Mouse (Mus musculus): ENCODE data around the gene Mast3. TPM values are rescaled to one million over a fixed set of nuclear protein-coding genes. Genes with fewer than 3 reads are reported as not detected.

The Mast3 gene
- polyA plus RNA-seq, 1 experiment, result 31.7 TPM

- Histone ChIP-seq H3K4me2 (ENCODE audit: low read depth) (peak overlapping the region; percentile 87), H3K36me3 (ENCODE audit: control insufficient read depth, insufficient read depth) (no peaks in the 10 kb centered on the region), H3ac (ENCODE audit: control insufficient read depth, insufficient read length) (no peak overlapping the region), H3K79me2 (ENCODE audit: control insufficient read depth, insufficient read depth) (no peaks in the 10 kb centered on the region), H3K27me3 (ENCODE audit: control insufficient read depth, insufficient read depth, insufficient read length) (no peaks in the 10 kb centered on the region), H3K4me3 (peak overlapping the region; percentile 6)
- TF ChIP-seq TCF3 (IDR thresholded peaks at IDR 0.05; ENCODE audit: insufficient read length, low read depth) (no peak), USF1 (IDR thresholded peaks at IDR 0.05; ENCODE audit: low read depth) (no peak), MAX (IDR thresholded peaks at IDR 0.05; ENCODE audit: low read depth) (no peak), POLR2AphosphoS2 (IDR thresholded peaks at IDR 0.05; ENCODE audit: insufficient read length, low read depth) (peak; percentile 19), POLR2A (IDR thresholded peaks at IDR 0.05; ENCODE audit: insufficient read length, low read depth) (peak; percentile 40), MYOD1 (IDR thresholded peaks at IDR 0.05; ENCODE audit: control insufficient read depth in 1 of 3, insufficient read length in 2 of 3, low read depth in 2 of 3) (peak in 1 of 3 experiments; percentile 41), MYOG (IDR thresholded peaks at IDR 0.05; ENCODE audit: control insufficient read depth in 1 of 3, insufficient read depth in 1 of 3, insufficient read length in 2 of 3, low read depth in 2 of 3) (peak in 1 of 3 experiments; percentile 49), REST (IDR thresholded peaks at IDR 0.05; ENCODE audit: insufficient read depth, insufficient read length) (no peak)
Observed at GRCm38 (mm10) chr8:70753151-70753550, 51.7 kb downstream of the Mast3 start.

GRCm38 (mm10) chr8:70752000-70752764, 52.7 kb downstream of the Mast3 start:
- no peak overlapping the region for H3ac ChIP-seq (ENCODE audit: control insufficient read depth, insufficient read length)
- peaks cover 6% of the 10 kb centered on the region for H3K27me3 ChIP-seq (ENCODE audit: control insufficient read depth, insufficient read depth, insufficient read length)
- peak overlapping the region; percentile 87 for H3K4me2 ChIP-seq (ENCODE audit: low read depth)
- peak overlapping the region; percentile 6 for H3K4me3 ChIP-seq
- H3K79me2 ChIP-seq (ENCODE audit: control insufficient read depth, insufficient read depth), result no peaks in the 10 kb centered on the region
- H3K36me3 ChIP-seq (ENCODE audit: control insufficient read depth, insufficient read depth), result no peaks in the 10 kb centered on the region
- TF ChIP-seq USF1 (IDR thresholded peaks at IDR 0.05; ENCODE audit: low read depth) (no peak), MAX (IDR thresholded peaks at IDR 0.05; ENCODE audit: low read depth) (no peak), SRF (IDR thresholded peaks at IDR 0.05; ENCODE audit: control insufficient read depth, insufficient read length, low read depth) (no peak), POLR2AphosphoS2 (IDR thresholded peaks at IDR 0.05; ENCODE audit: insufficient read length, low read depth) (no peak), TCF3 (IDR thresholded peaks at IDR 0.05; ENCODE audit: insufficient read length, low read depth) (no peak), POLR2A (IDR thresholded peaks at IDR 0.05; ENCODE audit: insufficient read length, low read depth) (no peak), MYOG (IDR thresholded peaks at IDR 0.05; ENCODE audit: control insufficient read depth in 1 of 3, insufficient read depth in 1 of 3, insufficient read length in 2 of 3, low read depth in 2 of 3) (no peak), TCF12 (IDR thresholded peaks at IDR 0.05; ENCODE audit: insufficient read depth, poor library complexity, severe bottlenecking) (no peak), CEBPB (IDR thresholded peaks at IDR 0.05; ENCODE audit: insufficient read depth, poor library complexity, severe bottlenecking) (no peak), MYOD1 (IDR thresholded peaks at IDR 0.05; ENCODE audit: control insufficient read depth in 1 of 3, insufficient read length in 2 of 3, low read depth in 2 of 3) (no peak)

- TF ChIP-seq CEBPB (IDR thresholded peaks at IDR 0.05; ENCODE audit: insufficient read depth, poor library complexity, severe bottlenecking) (no peak), TCF3 (IDR thresholded peaks at IDR 0.05; ENCODE audit: insufficient read length, low read depth) (no peak), SRF (IDR thresholded peaks at IDR 0.05; ENCODE audit: control insufficient read depth, insufficient read length, low read depth) (no peak), POLR2AphosphoS2 (IDR thresholded peaks at IDR 0.05; ENCODE audit: insufficient read length, low read depth) (no peak), MAX (IDR thresholded peaks at IDR 0.05; ENCODE audit: low read depth) (no peak), MYOD1 (IDR thresholded peaks at IDR 0.05; ENCODE audit: control insufficient read depth in 1 of 3, insufficient read length in 2 of 3, low read depth in 2 of 3) (no peak), POLR2A (IDR thresholded peaks at IDR 0.05; ENCODE audit: insufficient read length, low read depth) (no peak), TCF12 (IDR thresholded peaks at IDR 0.05; ENCODE audit: insufficient read depth, poor library complexity, severe bottlenecking) (no peak), E2F4 (IDR thresholded peaks at IDR 0.05; ENCODE audit: insufficient read depth) (no peak), MYOG (IDR thresholded peaks at IDR 0.05; ENCODE audit: control insufficient read depth in 1 of 3, insufficient read depth in 1 of 3, insufficient read length in 2 of 3, low read depth in 2 of 3) (no peak), USF1 (IDR thresholded peaks at IDR 0.05; ENCODE audit: low read depth) (no peak), REST (IDR thresholded peaks at IDR 0.05; ENCODE audit: insufficient read depth, insufficient read length) (no peak)
- H3K79me2 ChIP-seq (ENCODE audit: control insufficient read depth, insufficient read depth), result no peaks in the 10 kb centered on the region
- H3K36me3 ChIP-seq (ENCODE audit: control insufficient read depth, insufficient read depth), result no peaks in the 10 kb centered on the region
- H3ac ChIP-seq (ENCODE audit: control insufficient read depth, insufficient read length), result no peak overlapping the region
- H3K27me3 ChIP-seq (ENCODE audit: control insufficient read depth, insufficient read depth, insufficient read length), result peaks cover 20% of the 10 kb centered on the region
- H3K4me3 ChIP-seq, result no peak overlapping the region
- no peak overlapping the region for H3K4me2 ChIP-seq (ENCODE audit: low read depth)
Observed at GRCm38 (mm10) chr8:70750128-70750680, 54.6 kb downstream of the Mast3 start.

DNA sequence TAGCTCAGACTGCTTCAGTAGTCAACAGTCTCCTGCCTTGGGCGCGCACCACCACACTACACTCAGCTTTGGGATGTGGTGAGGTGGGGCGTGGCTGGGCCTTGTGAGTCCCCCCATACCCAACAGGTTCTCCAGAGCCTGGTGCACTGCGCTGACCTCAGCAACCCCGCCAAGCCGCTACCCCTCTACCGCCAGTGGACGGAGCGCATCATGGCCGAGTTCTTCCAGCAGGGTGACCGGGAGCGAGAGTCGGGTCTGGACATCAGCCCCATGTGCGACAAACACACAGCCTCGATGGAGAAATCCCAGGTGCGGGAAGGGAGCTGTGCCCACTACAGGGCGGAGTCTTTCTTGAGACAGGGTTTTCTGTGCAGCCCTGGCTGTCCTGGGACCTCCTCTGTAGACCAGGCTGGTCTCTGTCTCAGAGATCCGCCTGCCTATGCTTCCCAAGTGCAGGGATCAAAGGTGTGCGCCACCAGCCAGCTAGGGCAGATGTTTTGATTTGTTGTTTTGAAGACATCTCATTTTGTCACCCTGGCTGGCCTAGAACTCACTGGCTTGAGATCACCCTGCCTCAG, 55.7 kb downstream of the Mast3 start:
- Histone ChIP-seq H3K27me3 (ENCODE audit: control insufficient read depth, insufficient read depth, insufficient read length) (peaks cover 23% of the 10 kb centered on the region), H3K79me2 (ENCODE audit: control insufficient read depth, insufficient read depth) (no peaks in the 10 kb centered on the region), H3ac (ENCODE audit: control insufficient read depth, insufficient read length) (no peak overlapping the region), H3K36me3 (ENCODE audit: control insufficient read depth, insufficient read depth) (no peaks in the 10 kb centered on the region), H3K4me3 (no peak overlapping the region), H3K4me2 (ENCODE audit: low read depth) (no peak overlapping the region)
- TF ChIP-seq MYOG (IDR thresholded peaks at IDR 0.05; ENCODE audit: control insufficient read depth in 1 of 3, insufficient read depth in 1 of 3, insufficient read length in 2 of 3, low read depth in 2 of 3), result no peak
- TF ChIP-seq USF1 (IDR thresholded peaks at IDR 0.05; ENCODE audit: low read depth), result no peak
- no peak for TF ChIP-seq E2F4 (IDR thresholded peaks at IDR 0.05; ENCODE audit: insufficient read depth)
- no peak for TF ChIP-seq POLR2A (IDR thresholded peaks at IDR 0.05; ENCODE audit: insufficient read length, low read depth)
- TF ChIP-seq MYOD1 (IDR thresholded peaks at IDR 0.05; ENCODE audit: control insufficient read depth in 1 of 3, insufficient read length in 2 of 3, low read depth in 2 of 3), result no peak
- no peak for TF ChIP-seq TCF12 (IDR thresholded peaks at IDR 0.05; ENCODE audit: insufficient read depth, poor library complexity, severe bottlenecking)
- TF ChIP-seq POLR2AphosphoS2 (IDR thresholded peaks at IDR 0.05; ENCODE audit: insufficient read length, low read depth), result no peak
- TF ChIP-seq SRF (IDR thresholded peaks at IDR 0.05; ENCODE audit: control insufficient read depth, insufficient read length, low read depth), result no peak
- TF ChIP-seq CEBPB (IDR thresholded peaks at IDR 0.05; ENCODE audit: insufficient read depth, poor library complexity, severe bottlenecking), result no peak
- no peak for TF ChIP-seq TCF3 (IDR thresholded peaks at IDR 0.05; ENCODE audit: insufficient read length, low read depth)
- TF ChIP-seq MAX (IDR thresholded peaks at IDR 0.05; ENCODE audit: low read depth), result no peak
- no peak for TF ChIP-seq REST (IDR thresholded peaks at IDR 0.05; ENCODE audit: insufficient read depth, insufficient read length)

Measured in myocyte (in vitro differentiated cells).